Mouse (Mus musculus) inflammation-experienced regulatory T-cells, adult 6 months (primary cell): Measurements from ENCODE around the gene Osbpl11. TPM values are rescaled to one million over a fixed set of nuclear protein-coding genes. Genes with fewer than 3 reads are reported as not detected.
"Not testable (repeated sequence)": the region's sequence is repeated elsewhere in the genome, so short reads cannot be mapped to it uniquely, and the experiment has no call there.

ENCODE experiments used
- ATAC-seq: one replicate; pipeline ENCODE4 v1.8.0; 2017
- polyA plus RNA-seq, 3 experiments: library from polyadenylated mRNA; unstranded; fragments of 100-300 nt; shearing (Covaris generic); gene quantifications; one replicate each; pipeline ENCODE4 v1.2.1; 2017

Gene Osbpl11
- 1 to 10 TPM; 5.7 to 8.9 (median 7.8) TPM for polyA plus RNA-seq

GRCm38 (mm10) chr16:33184901-33185260, at the start of gene Osbpl11:
Osbpl11 (plus strand) TSS chr16:33185071.
- ATAC-seq = peak; percentile 95

DNA sequence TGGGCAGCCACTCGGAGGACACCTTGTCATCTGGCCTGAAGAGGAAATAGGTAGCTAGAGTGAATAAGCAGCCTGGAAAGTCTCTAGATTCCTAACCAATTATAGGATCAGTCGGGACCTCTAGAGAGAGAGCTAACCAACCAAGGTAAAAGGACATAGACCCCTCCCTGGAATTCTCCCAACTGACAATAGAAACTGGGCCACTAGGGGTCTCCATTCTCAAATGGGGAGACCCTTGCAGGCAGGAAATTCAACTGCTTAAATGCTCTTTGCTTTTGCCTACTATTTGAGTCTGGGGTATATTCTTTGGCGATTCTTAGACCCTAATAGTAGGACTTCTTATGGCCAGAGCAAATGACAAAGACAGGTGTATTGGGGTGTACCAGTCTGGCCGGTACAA, 49.7 kb upstream of the Osbpl11 start:
- ATAC-seq = no peak

DNA sequence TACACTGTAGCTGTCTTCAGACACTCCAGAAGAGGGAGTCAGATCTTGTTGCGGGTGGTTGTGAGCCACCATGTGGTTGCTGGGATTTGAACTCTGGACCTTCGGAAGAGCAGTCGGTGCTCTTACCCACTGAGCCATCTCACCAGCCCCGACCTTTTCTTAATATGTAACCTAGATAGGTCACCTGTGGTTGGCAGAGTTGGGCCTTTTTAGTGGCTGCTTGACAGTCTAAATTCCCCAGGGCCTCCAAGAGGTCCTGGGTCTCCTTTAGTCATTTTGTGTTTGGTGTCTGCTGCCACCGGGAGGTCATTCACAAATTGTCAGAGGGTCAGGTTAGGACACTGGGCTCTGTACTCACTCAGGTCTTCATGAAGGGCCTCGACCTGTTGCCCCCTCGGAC, 45.8 kb upstream of the Osbpl11 start:
- ATAC-seq = not testable (repeated sequence)

- ATAC-seq = no peak
Observed at GRCm38 (mm10) chr16:33141758-33142280, 43.1 kb upstream of the Osbpl11 start.

- ATAC-seq = no peak
Observed at GRCm38 (mm10) chr16:33143452-33143851, 41.4 kb upstream of the Osbpl11 start.

DNA sequence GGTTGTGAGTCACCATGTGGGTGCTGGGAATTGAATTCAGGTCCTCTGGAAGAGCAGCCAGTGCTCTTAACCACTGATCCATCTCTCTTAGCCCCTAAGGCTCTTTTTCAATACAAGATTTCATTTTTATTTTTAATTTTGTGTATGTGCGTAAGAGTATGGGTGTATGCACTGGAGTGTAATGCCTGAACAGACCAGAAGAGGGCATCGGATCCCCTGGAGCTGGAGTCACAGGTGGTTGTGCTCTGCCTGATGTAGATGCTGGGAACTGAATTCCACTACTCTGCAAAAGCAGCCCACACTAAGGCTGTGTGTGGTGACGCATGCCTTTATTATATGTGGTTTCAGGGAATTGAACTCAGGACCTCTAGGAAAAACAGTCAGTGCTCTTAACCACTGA, 38.7 kb upstream of the Osbpl11 start:
- ATAC-seq = no peak

- no peak for ATAC-seq
Observed at GRCm38 (mm10) chr16:33148135-33148534, 36.7 kb upstream of the Osbpl11 start.

DNA sequence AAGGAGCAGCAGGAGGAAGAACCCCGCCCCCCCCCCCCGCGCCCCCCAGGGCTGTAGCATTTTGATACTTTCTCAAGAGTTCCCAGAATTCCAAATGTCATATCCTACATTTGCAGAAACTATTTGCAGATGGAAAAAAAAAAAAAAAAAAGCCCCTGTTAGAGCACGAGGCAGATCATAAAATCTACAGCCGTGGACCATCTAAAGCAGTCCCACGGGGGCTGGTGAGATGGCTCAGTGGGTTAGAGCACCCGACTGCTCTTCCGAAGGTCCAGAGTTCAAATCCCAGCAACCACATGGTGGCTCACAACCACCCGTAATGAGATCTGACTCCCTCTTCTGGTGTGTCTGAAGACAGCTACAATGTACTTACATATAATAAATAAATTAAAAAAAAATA, 34.0 kb upstream of the Osbpl11 start:
- ATAC-seq = not testable (repeated sequence)

- ATAC-seq = no peak
Observed at GRCm38 (mm10) chr16:33151558-33151957, 33.3 kb upstream of the Osbpl11 start.

DNA sequence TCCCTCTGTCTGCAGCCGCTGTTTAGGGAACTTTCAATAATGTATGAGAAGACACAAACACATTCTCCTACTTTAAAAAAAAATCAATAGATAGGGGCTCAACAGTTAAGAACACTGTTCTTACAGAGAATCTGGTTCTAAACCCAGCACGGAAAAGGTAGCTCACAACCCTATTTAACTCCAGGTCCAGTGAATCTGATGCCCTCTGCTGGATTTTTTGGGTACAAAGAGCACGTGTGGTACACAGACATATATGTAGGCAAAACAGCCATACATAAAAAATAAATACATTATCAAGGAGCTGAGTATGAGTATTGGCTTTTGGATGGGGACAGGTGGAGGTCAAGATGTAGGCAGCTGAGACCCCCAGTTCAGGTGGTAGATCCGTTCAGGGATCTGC, 29.9 kb upstream of the Osbpl11 start:
- no peak for ATAC-seq

- no peak for ATAC-seq
Observed at GRCm38 (mm10) chr16:33158006-33158405, 26.9 kb upstream of the Osbpl11 start.

DNA sequence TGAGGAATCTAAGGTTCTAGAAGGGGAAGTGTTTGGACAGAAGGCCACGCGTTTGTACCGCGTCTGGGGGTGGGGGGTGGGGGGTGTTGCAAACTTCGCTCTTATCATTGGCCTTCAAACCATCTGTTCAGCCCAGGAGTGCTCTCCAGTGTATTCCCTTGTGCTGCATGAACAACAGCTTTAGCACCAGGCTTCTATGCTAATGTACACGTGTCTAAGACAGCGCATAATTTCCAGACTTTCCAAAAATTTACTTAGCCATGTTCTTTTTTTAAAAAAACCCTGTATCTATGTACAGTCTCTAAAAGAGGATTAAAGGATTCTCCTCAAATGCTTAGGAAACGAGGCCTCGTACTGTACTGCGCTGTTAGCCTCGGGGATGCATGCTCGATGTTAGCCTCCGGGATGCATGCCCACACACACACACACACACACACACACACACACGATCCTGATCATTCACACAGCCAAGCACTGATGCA, 26.2 kb upstream of the Osbpl11 start:
- ATAC-seq = no peak

- no peak for ATAC-seq
Observed at GRCm38 (mm10) chr16:33159363-33159762, 25.5 kb upstream of the Osbpl11 start.

DNA sequence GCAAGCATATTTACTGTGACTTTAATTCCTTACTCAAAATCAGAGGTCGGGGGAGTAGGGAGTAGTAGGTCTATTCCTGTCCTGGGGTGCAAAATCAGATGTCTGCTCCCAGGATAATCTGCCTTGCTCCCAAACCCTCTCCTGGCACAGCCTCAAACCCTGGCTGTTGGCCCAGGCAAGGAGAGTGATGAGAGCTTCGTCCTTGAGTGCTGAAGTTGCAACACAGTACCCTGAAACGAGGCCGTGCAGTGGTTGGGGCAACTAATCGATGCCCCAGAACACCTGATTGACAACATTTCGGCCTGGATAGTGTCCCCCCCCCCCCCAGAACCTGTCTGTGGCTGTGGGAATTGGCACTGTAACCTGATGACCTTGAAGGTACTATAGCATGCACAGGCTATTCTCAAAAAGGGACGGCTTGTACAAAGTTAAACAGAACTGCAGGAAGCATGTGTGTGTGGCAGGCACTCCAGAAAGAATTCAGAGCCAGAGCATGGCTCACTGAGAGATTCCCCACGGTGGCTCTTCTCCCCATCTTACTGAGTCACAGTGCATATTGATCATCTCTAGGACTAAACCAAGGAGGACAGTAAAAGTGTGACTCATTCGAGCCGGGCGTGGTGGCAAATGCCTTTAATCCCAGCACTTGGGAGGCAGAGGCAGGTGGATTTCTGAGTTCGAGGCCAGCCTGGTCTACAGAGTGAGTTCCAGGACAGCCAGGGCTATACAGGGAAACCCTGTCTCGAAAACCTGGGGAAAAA, 21.4 kb upstream of the Osbpl11 start:
- no peak for ATAC-seq

DNA sequence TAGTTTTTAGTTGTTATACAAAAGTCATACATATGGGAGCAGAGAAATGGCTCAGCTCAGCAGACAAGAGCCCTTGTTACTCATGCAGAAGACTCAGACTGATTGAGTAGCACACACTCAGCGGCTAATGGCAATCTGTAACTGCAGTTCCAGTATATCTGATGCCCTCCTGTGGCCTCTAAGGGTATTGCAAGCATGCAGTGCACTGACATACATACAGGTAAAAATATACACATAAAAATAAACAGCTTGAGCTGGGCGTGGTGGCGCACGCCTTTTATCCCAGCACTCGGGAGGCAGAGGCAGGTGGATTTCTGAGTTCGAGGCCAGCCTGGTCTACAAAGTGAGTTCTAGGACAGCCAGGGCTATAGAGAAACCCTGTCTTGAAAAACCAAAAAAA, 18.6 kb upstream of the Osbpl11 start:
- peak; percentile 38 for ATAC-seq

DNA sequence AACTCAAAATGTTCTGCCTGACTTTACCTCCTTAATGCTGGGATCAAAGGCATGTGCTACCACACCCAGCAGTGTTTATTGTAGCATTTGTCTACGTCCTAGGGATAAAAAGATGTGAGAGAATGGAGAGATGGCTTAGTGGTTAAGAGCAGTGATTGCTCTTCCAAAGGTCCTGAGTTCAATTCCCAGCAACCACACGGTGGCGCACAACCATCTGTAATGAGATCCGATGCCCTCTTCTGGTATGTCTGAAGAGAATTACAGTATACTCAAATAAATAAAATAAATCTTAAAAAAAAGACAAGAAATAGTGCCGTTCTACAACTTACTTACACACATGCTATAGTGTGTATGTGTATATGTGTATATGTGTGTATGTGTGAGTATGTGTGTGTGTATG, 17.3 kb upstream of the Osbpl11 start:
- ATAC-seq = no peak

DNA sequence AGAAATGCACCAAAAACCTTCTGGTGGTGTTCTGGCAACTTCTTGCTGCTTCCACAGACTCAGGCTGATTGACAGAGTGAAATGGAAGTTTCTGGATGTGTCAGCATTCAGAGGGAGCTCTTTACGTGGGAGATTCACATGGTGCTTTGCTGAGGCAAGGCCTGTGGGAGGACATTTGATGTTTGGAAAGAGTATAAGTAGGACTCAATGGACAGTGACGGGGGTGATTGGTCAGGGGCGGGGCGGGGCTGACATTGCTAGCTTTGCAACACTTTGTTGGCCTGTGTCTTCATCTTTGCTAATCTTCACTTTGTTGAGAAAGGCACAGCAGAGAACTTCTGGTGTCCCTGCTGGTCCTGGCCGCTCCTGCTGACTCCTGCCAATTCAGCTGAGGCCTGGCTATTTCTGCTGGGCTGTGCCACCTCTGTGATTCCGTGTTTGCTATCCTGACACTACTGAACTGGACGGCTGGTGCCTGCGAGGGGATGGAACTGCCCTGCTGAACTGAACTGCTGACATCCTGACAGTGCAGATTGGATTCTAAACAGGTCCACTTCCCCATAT, 15.3 kb upstream of the Osbpl11 start:
- no peak for ATAC-seq

GRCm38 (mm10) chr16:33170716-33171587, 13.9 kb upstream of the Osbpl11 start:
- no peak for ATAC-seq

DNA sequence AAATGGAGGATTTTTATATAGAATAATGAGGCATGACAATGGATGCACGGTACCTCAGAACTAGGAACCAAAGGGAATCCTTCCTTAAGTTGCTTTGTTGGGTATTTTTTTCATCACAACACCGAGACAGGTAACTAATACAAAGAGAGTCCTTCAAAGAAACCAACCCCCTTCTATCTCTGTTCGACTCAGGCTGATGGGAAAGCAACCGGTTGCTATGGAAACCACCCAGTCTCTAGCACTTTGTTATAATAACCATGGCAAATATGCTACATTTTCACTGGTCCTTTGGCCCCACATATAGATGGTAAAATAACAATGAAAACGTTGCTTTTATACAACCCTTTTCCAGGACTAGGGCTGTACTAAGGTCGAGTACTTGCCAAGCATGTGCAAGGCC, 13.1 kb upstream of the Osbpl11 start:
- no peak for ATAC-seq

DNA sequence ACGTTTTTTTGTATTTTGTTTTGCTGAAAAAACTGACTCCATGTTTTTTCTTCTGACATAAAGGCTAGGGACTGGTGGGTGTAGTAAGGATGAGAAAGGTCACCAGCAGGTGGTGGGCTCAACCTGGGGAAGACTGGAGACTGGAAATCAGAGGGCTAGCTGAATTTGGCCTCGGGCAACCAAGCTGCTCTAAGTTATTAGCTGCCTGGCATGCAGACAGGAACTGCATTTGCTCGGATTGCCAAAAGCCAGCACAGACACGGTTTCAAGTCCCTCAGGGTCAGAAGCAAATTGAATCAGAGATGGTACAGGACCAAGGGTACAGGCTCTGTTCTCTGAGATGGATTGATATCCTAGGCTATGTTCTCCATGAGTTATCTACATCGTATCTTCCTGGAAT, 11.7 kb upstream of the Osbpl11 start:
- ATAC-seq = no peak

GRCm38 (mm10) chr16:33174695-33175094, 10.2 kb upstream of the Osbpl11 start:
- ATAC-seq = no peak

DNA sequence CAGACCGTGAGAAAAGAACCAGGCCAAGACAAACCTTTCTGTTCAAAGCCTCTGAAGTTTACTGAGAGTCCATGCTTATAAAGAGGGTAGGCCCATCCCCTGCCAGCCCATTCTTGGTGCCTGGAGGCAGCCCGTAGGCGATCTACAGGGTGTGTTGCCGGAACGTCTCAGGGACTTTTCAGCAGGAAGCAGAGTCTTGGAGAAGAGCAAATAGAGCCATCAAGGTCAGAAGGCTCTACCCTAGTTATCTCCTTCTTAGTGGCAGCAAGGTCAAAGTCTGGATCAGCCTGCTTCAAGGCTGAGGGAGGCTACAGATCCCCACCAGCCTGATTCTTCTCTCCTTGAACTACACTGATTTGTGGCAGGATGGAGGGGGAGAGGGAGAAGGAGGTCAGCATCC, 8.0 kb upstream of the Osbpl11 start:
- ATAC-seq = not testable (repeated sequence)

DNA sequence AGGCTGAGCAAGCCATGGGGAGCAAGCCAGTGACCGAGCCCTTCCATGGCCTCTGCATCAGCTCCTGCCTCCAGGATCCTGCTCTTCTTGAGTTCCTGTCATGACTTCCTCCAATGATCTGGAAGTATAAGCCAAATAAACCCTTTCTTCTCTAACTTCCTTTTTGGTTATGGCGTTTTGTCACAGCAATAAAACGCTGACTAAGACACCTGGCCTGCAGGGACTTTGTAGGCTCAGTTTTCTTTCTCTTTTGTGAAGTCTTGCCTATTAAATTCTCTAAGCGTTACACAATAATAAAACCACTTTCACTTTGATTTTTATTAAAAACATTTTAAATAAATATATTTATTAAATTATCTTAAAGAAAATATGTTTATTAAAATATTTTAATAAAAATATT, 7.1 kb upstream of the Osbpl11 start:
- no peak for ATAC-seq
